Mouse (Mus musculus) heart, embryonic 11.5 days (tissue): ENCODE results near the gene Rab15. TPM values are rescaled to one million over a fixed set of nuclear protein-coding genes. Genes with fewer than 3 reads are reported as not detected.

Source experiments
- ATAC-seq: fragments of 200-750 bp; cut with Nextera tagmentation; replicated peaks from 2 replicates; pipeline ENCODE4 v1.8.0; 2017; ENCODE audit warnings: moderate library complexity; ENCODE audit not compliant: insufficient number of reproducible peaks, low FRiP score, low TSS enrichment
- H3K27ac ChIP-seq: fragments of 300-500 bp; sonication (generic); 2 replicates; pipeline ENCODE4 v1.5.1; 2014; ENCODE audit warnings: mild to moderate bottlenecking, low read depth, low read length
- H3K27me3 ChIP-seq: fragments of 300-500 bp; sonication (generic); 2 replicates; pipeline ENCODE4 v1.6.1; 2014; ENCODE audit warnings: mild to moderate bottlenecking, low read length, mixed read lengths; ENCODE audit not compliant: control insufficient read depth, insufficient read depth
- H3K36me3 ChIP-seq: fragments of 300-500 bp; sonication (generic); 2 replicates; pipeline ENCODE4 v1.6.1; 2014; ENCODE audit warnings: mild to moderate bottlenecking, low read length, moderate library complexity, mixed read lengths; ENCODE audit not compliant: control insufficient read depth, insufficient read depth
- H3K4me1 ChIP-seq: fragments of 300-500 bp; sonication (generic); 2 replicates; pipeline ENCODE4 v1.6.1; 2014; ENCODE audit warnings: low read length; ENCODE audit not compliant: control insufficient read depth, insufficient read depth
- H3K4me2 ChIP-seq: fragments of 300-500 bp; sonication (generic); 2 replicates; pipeline ENCODE4 v1.6.1; 2014; ENCODE audit warnings: mild to moderate bottlenecking, moderate library complexity
- H3K4me3 ChIP-seq: fragments of 300-500 bp; sonication (generic); 2 replicates; pipeline ENCODE4 v1.5.1; 2014; ENCODE audit warnings: low read depth, low read length
- H3K9ac ChIP-seq: fragments of 300-500 bp; sonication (generic); 2 replicates; pipeline ENCODE4 v1.6.1; 2014; ENCODE audit warnings: mild to moderate bottlenecking, low read depth, low read length, moderate library complexity
- H3K9me3 ChIP-seq: fragments of 300-500 bp; sonication (generic); replicated peaks from 2 replicates; pipeline ENCODE4 v1.6.1; 2016; ENCODE audit warnings: low read length; ENCODE audit not compliant: control insufficient read depth
- WGBS: fragments of 180-500 bp; shearing (Covaris S2); extraction: QIAGEN DNeasy Blood & Tissue Kit; methylation state at CpG from one replicate; pipeline ENCODE4 v1.1.7; 2014; ENCODE audit not compliant: insufficient replicate concordance; 5-methylcytosine and 5-hydroxymethylcytosine counted together
- polyA plus RNA-seq: library from polyadenylated mRNA; unstranded; fragments of >200 nt; fragmentation: Nextera tagmentation; extraction: Ambion mirVana; gene quantifications from 2 replicates; pipeline ENCODE4 v1.2.1, GENCODE M21; 2014

Rab15 gene
- polyA plus RNA-seq, 1 experiment from 2014 or later: 1.5 TPM

DNA sequence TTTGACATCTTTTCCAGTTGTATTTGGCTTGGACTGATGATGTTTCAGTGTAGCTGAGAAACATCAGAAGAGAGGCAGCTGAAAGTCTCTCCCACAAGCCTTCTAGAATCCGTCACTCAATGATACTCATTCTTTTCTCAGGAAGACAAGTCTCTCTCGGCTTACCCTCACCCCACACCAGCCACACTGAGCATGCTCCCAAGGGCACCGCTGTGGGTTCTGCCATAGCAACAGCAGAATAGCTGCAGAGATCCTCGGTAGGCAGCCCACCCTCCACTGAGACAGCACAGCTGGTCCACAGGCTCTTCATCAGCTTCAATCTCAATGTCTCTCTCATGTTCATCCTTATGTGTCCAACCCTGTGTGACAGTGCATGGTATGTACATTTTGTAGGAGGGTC lies 2.6 kb upstream of the Rab15 start:
- Histone ChIP-seq H3K9ac (no peak overlapping the region), H3K4me1 (no peaks in the 10 kb centered on the region), H3K27ac (no peak overlapping the region), H3K4me3 (no peak overlapping the region), H3K9me3 (no peaks in the 10 kb centered on the region), H3K4me2 (no peak overlapping the region), H3K36me3 (no peaks in the 10 kb centered on the region), H3K27me3 (peaks cover 28% of the 10 kb centered on the region)
- ATAC-seq: no peak
- WGBS: 72% methylated on average over 4 of the region's 4 CpGs

DNA sequence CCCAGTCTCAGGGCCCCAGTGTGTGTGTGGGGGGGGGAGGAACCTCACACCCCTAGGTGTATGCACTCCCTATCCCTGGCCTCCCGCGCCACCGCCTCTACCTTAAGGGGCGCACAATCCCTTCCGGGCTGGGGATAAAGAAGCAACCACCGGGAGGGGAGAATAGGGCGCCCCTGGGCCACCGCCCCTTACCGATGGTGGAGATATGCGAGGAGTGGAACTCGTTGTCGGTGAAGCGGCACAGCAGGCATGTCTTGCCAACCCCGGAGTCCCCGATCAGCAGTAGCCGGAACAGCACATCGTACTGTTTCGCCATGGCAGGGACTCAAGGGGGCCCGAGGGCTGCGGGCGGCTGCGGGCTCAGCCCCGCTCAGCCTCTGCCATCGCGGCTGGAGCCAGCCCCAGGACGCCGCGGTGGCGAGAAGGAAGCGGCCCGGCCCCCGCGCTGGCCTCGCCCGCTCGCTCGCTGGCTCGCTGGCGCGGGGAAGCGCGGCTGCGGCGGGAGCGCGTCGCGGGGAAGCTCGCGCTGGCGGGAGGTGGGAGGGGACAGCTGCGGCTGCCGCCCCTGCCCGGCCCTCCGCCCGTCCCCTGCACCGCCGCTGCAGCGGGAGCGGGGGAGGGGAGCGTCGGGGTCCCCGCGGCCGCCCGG lies 582 bp downstream of the Rab15 start:
- 0 out of 2 replicates have a peak, but pooled peaks have one; percentile 43 for ATAC-seq
- Histone ChIP-seq H3K27me3 (peaks cover 34% of the 10 kb centered on the region), H3K4me2 (peak overlapping the region; percentile 86), H3K9ac (peak overlapping the region; percentile 64), H3K4me1 (0 out of 2 replicates have a peak, but pooled peaks cover 2% of the 10 kb centered on the region), H3K36me3 (no peaks in the 10 kb centered on the region), H3K27ac (no peak overlapping the region), H3K9me3 (no peaks in the 10 kb centered on the region), H3K4me3 (peak overlapping the region; percentile 54)
- under 1% methylated on average over 58 of the region's 66 CpGs for WGBS

DNA sequence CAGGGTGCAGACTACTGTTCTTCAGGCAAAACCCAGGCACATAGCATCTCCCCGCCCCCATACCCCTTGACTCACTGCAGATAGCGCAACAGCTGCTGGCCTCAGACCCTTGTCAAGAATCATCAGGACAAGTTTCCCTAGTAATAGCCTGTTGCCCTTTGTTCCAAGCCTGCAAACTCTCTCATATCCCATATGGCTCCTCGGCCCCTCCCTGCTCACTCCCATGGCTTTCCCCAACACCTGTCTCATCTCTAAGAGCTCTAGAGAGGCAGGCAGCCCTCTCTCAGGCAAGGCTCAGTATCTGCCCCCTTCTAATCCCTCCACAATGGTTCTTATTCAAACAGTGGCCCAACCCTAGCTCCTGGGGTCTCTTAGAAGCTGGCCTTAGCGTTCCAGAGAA lies 2.1 kb downstream of the Rab15 start:
- Histone ChIP-seq H3K4me3 (no peak overlapping the region), H3K36me3 (no peaks in the 10 kb centered on the region), H3K9ac (peak overlapping the region; percentile 23; the same call in 1 of the 2 replicates), H3K27me3 (peaks cover 34% of the 10 kb centered on the region), H3K9me3 (no peaks in the 10 kb centered on the region), H3K27ac (no peak overlapping the region), H3K4me2 (no peak overlapping the region), H3K4me1 (0 out of 2 replicates have a peak, but pooled peaks cover 2% of the 10 kb centered on the region)
- no peak for ATAC-seq
- WGBS: 40% methylated on average over 4 of the region's 4 CpGs

DNA sequence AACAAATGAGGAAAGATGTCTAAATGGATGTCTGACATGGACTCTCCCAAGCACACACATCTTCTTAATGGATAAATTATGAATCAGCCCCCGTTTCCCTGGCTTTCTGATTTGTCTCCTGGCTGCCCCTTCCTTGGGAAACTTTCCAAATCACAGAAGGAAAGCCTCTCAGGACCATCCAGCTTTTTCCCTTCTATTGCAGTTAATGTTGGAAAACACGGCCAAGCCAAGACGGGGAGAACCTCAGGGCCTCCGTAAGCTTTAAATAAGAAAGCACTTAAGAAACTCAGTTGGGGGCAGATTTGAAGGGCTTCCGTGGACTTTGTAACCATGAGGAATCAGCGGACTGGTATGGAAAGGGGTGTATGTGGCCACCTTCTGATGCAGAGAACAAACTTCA lies 2.9 kb downstream of the Rab15 start:
- Histone ChIP-seq H3K4me3 (no peak overlapping the region), H3K27me3 (peaks cover 34% of the 10 kb centered on the region), H3K4me1 (0 out of 2 replicates have a peak, but pooled peaks cover 2% of the 10 kb centered on the region), H3K9me3 (no peaks in the 10 kb centered on the region), H3K36me3 (no peaks in the 10 kb centered on the region), H3K4me2 (no peak overlapping the region), H3K9ac (no peak overlapping the region), H3K27ac (no peak overlapping the region)
- ATAC-seq: no peak
- 76% methylated on average over 6 of the region's 6 CpGs for WGBS

DNA sequence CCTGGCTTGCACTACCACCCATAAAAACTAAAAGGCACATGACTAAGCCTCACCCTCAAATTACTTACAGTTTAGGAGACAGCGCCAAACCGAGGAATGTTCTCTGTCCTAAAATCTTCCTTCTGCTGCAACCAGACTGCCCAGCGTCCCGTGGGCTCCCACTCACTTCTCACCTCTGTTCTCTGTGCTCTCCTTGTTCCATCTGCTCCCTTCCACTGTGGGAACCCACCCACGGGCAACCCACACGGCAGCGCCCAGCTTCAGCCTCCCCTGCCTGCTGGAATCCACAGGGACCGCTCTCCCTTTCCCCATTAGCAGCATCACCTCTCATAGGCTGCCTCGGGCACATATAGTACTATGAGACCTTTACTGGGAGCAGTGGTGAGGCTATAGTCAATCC lies 3.8 kb downstream of the Rab15 start:
- 81% methylated on average over 9 of the region's 9 CpGs for WGBS
- Histone ChIP-seq H3K4me2 (no peak overlapping the region), H3K9me3 (no peaks in the 10 kb centered on the region), H3K4me1 (0 out of 2 replicates have a peak, but pooled peaks cover 2% of the 10 kb centered on the region), H3K9ac (no peak overlapping the region), H3K27ac (no peak overlapping the region), H3K4me3 (no peak overlapping the region), H3K27me3 (peaks cover 34% of the 10 kb centered on the region), H3K36me3 (no peaks in the 10 kb centered on the region)
- ATAC-seq: no peak

GRCm38 (mm10) chr12:76818120-76818519 lies 4.6 kb downstream of the Rab15 start:
- Histone ChIP-seq H3K4me1 (0 out of 2 replicates have a peak, but pooled peaks cover 2% of the 10 kb centered on the region), H3K9me3 (no peaks in the 10 kb centered on the region), H3K4me3 (no peak overlapping the region), H3K27ac (no peak overlapping the region), H3K27me3 (peaks cover 26% of the 10 kb centered on the region), H3K9ac (no peak overlapping the region), H3K4me2 (no peak overlapping the region), H3K36me3 (no peaks in the 10 kb centered on the region)
- no peak for ATAC-seq
- WGBS: 72% methylated on average over 4 of the region's 4 CpGs

DNA sequence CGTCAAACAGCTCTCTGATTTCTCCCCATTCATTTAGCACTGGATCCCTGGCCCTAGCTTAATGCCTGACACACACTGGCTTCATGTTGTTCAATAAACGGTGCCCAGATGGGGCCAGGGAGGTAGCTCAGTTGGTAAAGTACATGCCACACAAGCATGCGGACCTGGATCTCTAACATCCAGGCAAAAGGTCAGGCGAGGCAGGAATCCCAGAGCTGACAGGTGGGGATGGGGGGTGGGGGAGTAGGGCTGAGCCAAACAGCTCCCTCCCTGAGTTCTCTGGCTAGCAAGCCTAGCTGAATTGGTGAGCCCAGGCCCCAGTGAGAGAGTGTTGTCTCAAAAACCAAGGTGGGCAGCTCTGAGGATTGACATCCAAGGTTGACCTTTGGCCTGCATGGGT lies 5.5 kb downstream of the Rab15 start:
- H3K36me3 ChIP-seq: no peaks in the 10 kb centered on the region
- H3K4me2 ChIP-seq: no peak overlapping the region
- no peak overlapping the region for H3K4me3 ChIP-seq
- WGBS: 56% methylated on average over 4 of the region's 4 CpGs
- no peak overlapping the region for H3K9ac ChIP-seq
- no peaks in the 10 kb centered on the region for H3K9me3 ChIP-seq
- ATAC-seq: no peak
- 0 out of 2 replicates have a peak, but pooled peaks cover 2% of the 10 kb centered on the region for H3K4me1 ChIP-seq
- H3K27ac ChIP-seq: no peak overlapping the region
- peaks cover 23% of the 10 kb centered on the region for H3K27me3 ChIP-seq

DNA sequence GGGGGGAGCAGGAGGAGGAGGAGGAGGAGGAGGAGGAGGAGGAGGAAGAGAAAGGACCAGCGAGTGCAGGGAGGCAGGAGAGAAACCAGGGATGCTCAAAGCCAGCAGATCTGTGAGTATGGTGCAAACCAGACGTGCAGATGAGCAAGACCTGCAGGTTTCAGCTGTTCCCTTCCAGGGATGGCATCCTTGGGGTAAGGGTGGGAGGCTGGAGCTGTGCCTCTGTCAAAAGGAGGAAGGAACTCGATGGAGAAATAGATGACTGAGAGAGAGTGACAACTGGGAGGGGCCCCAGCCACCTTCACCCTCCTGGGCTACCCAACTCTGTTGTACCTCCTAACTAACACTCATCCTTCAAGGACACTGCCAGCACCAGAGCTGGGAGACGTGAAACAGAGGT lies 6.0 kb downstream of the Rab15 start:
- peaks cover 20% of the 10 kb centered on the region for H3K27me3 ChIP-seq
- no peak overlapping the region for H3K9ac ChIP-seq
- ATAC-seq: no peak
- H3K9me3 ChIP-seq: no peaks in the 10 kb centered on the region
- no peaks in the 10 kb centered on the region for H3K36me3 ChIP-seq
- H3K27ac ChIP-seq: no peak overlapping the region
- no peak overlapping the region for H3K4me3 ChIP-seq
- H3K4me1 ChIP-seq: 0 out of 2 replicates have a peak, but pooled peaks cover 2% of the 10 kb centered on the region
- WGBS: 48% methylated on average over 4 of the region's 4 CpGs
- no peak overlapping the region for H3K4me2 ChIP-seq

GRCm38 (mm10) chr12:76814120-76814519 lies 8.6 kb downstream of the Rab15 start:
- H3K9me3 ChIP-seq: no peaks in the 10 kb centered on the region
- no peak overlapping the region for H3K9ac ChIP-seq
- H3K4me3 ChIP-seq: no peak overlapping the region
- no peak overlapping the region for H3K4me2 ChIP-seq
- 65% methylated on average over 2 of the region's 2 CpGs for WGBS
- 0 out of 2 replicates have a peak, but pooled peaks cover 2% of the 10 kb centered on the region for H3K4me1 ChIP-seq
- no peak for ATAC-seq
- H3K27ac ChIP-seq: no peak overlapping the region
- H3K36me3 ChIP-seq: no peaks in the 10 kb centered on the region
- H3K27me3 ChIP-seq: no peaks in the 10 kb centered on the region; the same call in none of the 2 replicates
